9 mouse cellular contexts compared by ENCODE assay signal in the genomic region with DNA sequence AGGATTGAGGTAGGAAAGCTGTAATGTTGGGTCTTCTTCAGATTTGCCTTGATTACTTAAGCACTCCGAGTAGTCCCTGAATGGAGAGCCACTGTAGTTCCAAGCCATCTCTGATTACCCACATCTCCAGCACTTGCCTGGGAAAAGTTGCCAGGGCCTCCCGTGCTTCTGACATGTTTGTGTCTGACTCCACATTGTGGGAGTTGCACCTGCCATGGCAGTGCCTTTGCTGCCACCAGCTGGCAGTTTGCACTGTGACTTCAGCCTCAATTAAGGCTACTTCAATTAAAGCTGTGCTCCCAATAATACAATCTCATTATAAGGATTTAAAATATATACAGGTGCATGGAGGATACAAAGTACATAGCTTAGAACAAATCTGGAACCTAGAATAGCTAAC. TPM values are rescaled to one million over a fixed set of nuclear protein-coding genes. Genes with fewer than 3 reads are reported as not detected.
A peak's percentile ranks its signal among the peaks of the same experiment; 100 is the strongest.
DNase-seq lines count a peak whose midpoint lies in the region; ATAC-seq and TF ChIP-seq lines count a peak whose summit lies in the region.
"Had no signal": no experiment of that assay in that cellular context is flagged by ENCODE, and none has a peak within 500 bp of the region (broad histone marks: within the 10 kb centered on the region; RNA-seq: fewer than 3 reads in every experiment).

No protein-coding gene starts in this region.

- H3K4me2 ChIP-seq in forebrain, embryonic 13.5 days = no peak overlapping the region
- no peak overlapping the region for H3K4me2 ChIP-seq in forebrain, embryonic 16.5 days (ENCODE audit: low read length)
- H3K4me2 ChIP-seq in heart, postnatal 0 days (ENCODE audit: low read depth, low read length) = no peak overlapping the region
- H3K4me2 ChIP-seq: lung, embryonic 15.5 days had no signal

- peaks cover 15% of the 10 kb centered on the region for H3K36me3 ChIP-seq in forebrain, embryonic 13.5 days (ENCODE audit: poor library complexity, severe bottlenecking)
- peaks cover 2% of the 10 kb centered on the region; the same call in 1 of the 2 replicates for H3K36me3 ChIP-seq in forebrain, embryonic 16.5 days (ENCODE audit: control insufficient read depth, insufficient read depth)
- peaks cover 11% of the 10 kb centered on the region; the same call in 1 of the 2 replicates for H3K36me3 ChIP-seq in heart, postnatal 0 days (replicated peaks; ENCODE audit: control insufficient read depth, insufficient read depth, low read length)

- no peak overlapping the region for H3K27ac ChIP-seq in forebrain, embryonic 13.5 days
- H3K27ac ChIP-seq in forebrain, embryonic 16.5 days (ENCODE audit: low read length) = no peak overlapping the region
- H3K27ac ChIP-seq in heart, postnatal 0 days (ENCODE audit: low read depth) = no peak overlapping the region
- H3K27ac ChIP-seq: lung, embryonic 15.5 days had no signal

- no peaks in the 10 kb centered on the region for H3K27me3 ChIP-seq in forebrain, embryonic 13.5 days
- H3K27me3 ChIP-seq in forebrain, embryonic 16.5 days (replicated peaks; ENCODE audit: control insufficient read depth, insufficient read depth, low read length) = no peaks in the 10 kb centered on the region
- no peaks in the 10 kb centered on the region for H3K27me3 ChIP-seq in heart, postnatal 0 days (ENCODE audit: control insufficient read depth, insufficient read depth, low read length)
- H3K27me3 ChIP-seq: lung, embryonic 15.5 days had no signal

- 47% methylated on average over 2 of the region's 2 CpGs for WGBS in forebrain, embryonic 13.5 days
- 48% methylated on average over 2 of the region's 2 CpGs for WGBS in forebrain, embryonic 16.5 days
- WGBS in heart, postnatal 0 days = 32% methylated on average over 2 of the region's 2 CpGs

- peak; percentile 8 to 36 for DNase-seq in urinary bladder, postnatal 36 days (ENCODE audit: low spot score in 2 of 2)
- DNase-seq in urinary bladder, postnatal 4 days (ENCODE audit: low spot score in 2 of 2) = no peak
- DNase-seq in heart, postnatal 0 days (ENCODE audit: low spot score) = peak; percentile 16
- peak; percentile 1 to 2 for DNase-seq in layer of hippocampus, postnatal 36 days
- peak; percentile 24 to 33 for DNase-seq in right cerebral cortex, postnatal 10 days (ENCODE audit: low spot score in 2 of 2)
- no peak for DNase-seq in T-cell, adult 2 months (ENCODE audit: low spot score)

- no peaks in the 10 kb centered on the region for H3K9me3 ChIP-seq in forebrain, embryonic 13.5 days (replicated peaks)
- H3K9me3 ChIP-seq in forebrain, embryonic 16.5 days (ENCODE audit: control insufficient read depth, low read length) = no peaks in the 10 kb centered on the region
- no peaks in the 10 kb centered on the region for H3K9me3 ChIP-seq in heart, postnatal 0 days (replicated peaks; ENCODE audit: control insufficient read depth, low read length)
- H3K9me3 ChIP-seq: lung, embryonic 15.5 days had no signal

- H3K4me1 ChIP-seq in forebrain, embryonic 13.5 days = no peaks in the 10 kb centered on the region
- no peaks in the 10 kb centered on the region for H3K4me1 ChIP-seq in forebrain, embryonic 16.5 days (replicated peaks; ENCODE audit: control insufficient read depth, insufficient read depth, low read length)
- H3K4me1 ChIP-seq in heart, postnatal 0 days (ENCODE audit: control insufficient read depth, insufficient read depth) = no peaks in the 10 kb centered on the region
- H3K4me1 ChIP-seq: lung, embryonic 15.5 days had no signal

- no peak overlapping the region for H3K4me3 ChIP-seq in forebrain, embryonic 13.5 days
- no peak overlapping the region for H3K4me3 ChIP-seq in forebrain, embryonic 16.5 days (replicated peaks; ENCODE audit: low read length)
- H3K4me3 ChIP-seq in heart, postnatal 0 days (ENCODE audit: low read depth, low read length) = no peak overlapping the region
- H3K4me3 ChIP-seq: lung, embryonic 15.5 days had no signal

- no peak for TF ChIP-seq EP300 in heart, postnatal 0 days (IDR thresholded peaks at IDR 0.05; ENCODE audit: low read depth)

- peak; percentile 57 for TF ChIP-seq CTCF in heart, postnatal 0 days (IDR thresholded peaks at IDR 0.05; ENCODE audit: low read depth)

- H3K9ac ChIP-seq in forebrain, embryonic 13.5 days = no peak overlapping the region
- no peak overlapping the region for H3K9ac ChIP-seq in forebrain, embryonic 16.5 days (replicated peaks; ENCODE audit: low read depth, low read length)
- H3K9ac ChIP-seq in heart, postnatal 0 days (replicated peaks; ENCODE audit: low read depth, low read length) = no peak overlapping the region
- H3K9ac ChIP-seq: lung, embryonic 15.5 days had no signal

- 0 out of 2 replicates have a peak, but pooled peaks have one; percentile 16 for ATAC-seq in forebrain, embryonic 13.5 days
- ATAC-seq in forebrain, embryonic 16.5 days = no peak
- ATAC-seq in heart, postnatal 0 days (ENCODE audit: insufficient read depth, low read depth) = peak; percentile 55; the same call in 1 of the 2 replicates

RNA-seq across cellular contexts. Expression of gene Tlr13, which starts 37.5 kb away (rescaled TPM):
- polyA plus RNA-seq in forebrain, embryonic 13.5 days (2015; fragmentation: Nextera tagmentation; extraction: Ambion mirVana) = 0.09 and 0.11 TPM in 2 replicates
- polyA plus RNA-seq in forebrain, embryonic 16.5 days (2015; fragmentation: Nextera tagmentation; extraction: Ambion mirVana) = 0.30 and 0.36 TPM in 2 replicates
- total RNA-seq in heart, postnatal 0 days (2014; rRNA removed; ENCODE audit: low replicate concordance) = 1.0 and 1.1 TPM in 2 replicates
- 0.40 and 0.43 TPM in 2 replicates for polyA plus RNA-seq in heart, postnatal 0 days (2015; fragmentation: Nextera tagmentation; extraction: Ambion mirVana)
- 1 to 10 TPM; 1.3 to 1.5 TPM for total RNA-seq in layer of hippocampus, postnatal 36 days (2021)

Comparison
In these comparisons a context has a peak if more than half of its experiments do, and no peak if none do; other contexts are left out.
1. DNase-seq: peak in urinary bladder, postnatal 36 days (2 of 2), heart, postnatal 0 days (single experiment), layer of hippocampus, postnatal 36 days (2 of 2) and right cerebral cortex, postnatal 10 days (2 of 2); none in urinary bladder, postnatal 4 days (0 of 2) and T-cell, adult 2 months (single experiment).